ENCODE assay signal across 14 mouse cellular contexts in the genomic region with DNA sequence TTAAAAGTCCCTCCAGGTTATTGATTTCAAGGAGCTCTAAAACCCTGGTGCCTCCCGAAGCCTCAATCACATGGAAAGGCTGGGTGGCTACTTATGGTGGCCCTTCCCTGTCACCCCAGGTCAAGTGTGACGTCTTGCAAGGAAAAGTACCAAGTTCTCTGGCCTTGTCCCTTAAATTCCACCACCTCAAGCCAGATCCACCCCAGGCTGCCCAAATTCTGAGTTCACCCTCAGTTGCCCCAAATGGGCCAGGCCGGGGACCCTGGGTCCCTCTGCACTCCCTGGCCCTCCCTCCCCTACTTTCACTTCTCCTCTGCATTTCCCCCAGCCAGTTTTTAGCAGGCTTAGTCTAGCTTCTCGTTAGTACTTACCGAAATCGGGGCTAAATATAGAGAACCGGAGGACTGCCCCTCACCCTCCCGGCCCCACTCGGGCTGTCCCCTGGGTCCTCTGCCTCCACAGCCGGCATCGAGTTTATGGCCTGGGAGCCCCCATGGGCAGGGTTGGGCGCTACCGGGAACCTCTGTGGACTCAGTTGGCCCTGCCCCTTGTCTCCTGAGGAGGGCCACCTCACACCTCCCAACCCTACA. TPM values are rescaled to one million over a fixed set of nuclear protein-coding genes. Genes with fewer than 3 reads are reported as not detected.
DNase-seq lines count a peak whose midpoint lies in the region; ATAC-seq and TF ChIP-seq lines count a peak whose summit lies in the region.
"Had no signal": no experiment of that assay in that cellular context is flagged by ENCODE, and none has a peak within 500 bp of the region (broad histone marks: within the 10 kb centered on the region; RNA-seq: fewer than 3 reads in every experiment).

No protein-coding gene starts in this region.

- H3K9me3 ChIP-seq in kidney, embryonic 14.5 days (ENCODE audit: control insufficient read depth, low read length): no peaks in the 10 kb centered on the region
- H3K9me3 ChIP-seq: embryonic facial prominence, embryonic 13.5 days had no signal

- no peak for TF ChIP-seq POLR2A in kidney, adult 2 months (IDR thresholded peaks at IDR 0.05; ENCODE audit: low read depth, low read length)

- no peak overlapping the region for H3K4me3 ChIP-seq in kidney, adult 2 months (ENCODE audit: insufficient read depth, low read depth, low read length)
- H3K4me3 ChIP-seq in brown adipose tissue, adult 24 weeks (ENCODE audit: insufficient read depth, low read depth, low read length): 0 out of 2 replicates have a peak overlapping the region, but pooled peaks have one; percentile 12
- no peak overlapping the region for H3K4me3 ChIP-seq in kidney, embryonic 14.5 days (ENCODE audit: low read length)
- H3K4me3 ChIP-seq: embryonic facial prominence, embryonic 13.5 days had no signal

- no peaks in the 10 kb centered on the region for H3K27me3 ChIP-seq in kidney, adult 2 months (replicated peaks; ENCODE audit: control insufficient read depth, insufficient read depth, low read length)
- H3K27me3 ChIP-seq in kidney, embryonic 14.5 days (ENCODE audit: control insufficient read depth, insufficient read depth, low read length): peaks cover 24% of the 10 kb centered on the region

- H3K4me2 ChIP-seq in kidney, embryonic 14.5 days (replicated peaks; ENCODE audit: low read depth, low read length): no peak overlapping the region
- H3K4me2 ChIP-seq: embryonic facial prominence, embryonic 13.5 days had no signal

- no peaks in the 10 kb centered on the region for H3K4me1 ChIP-seq in kidney, adult 2 months (ENCODE audit: control insufficient read depth, insufficient read depth, low read length)
- H3K4me1 ChIP-seq in brown adipose tissue, adult 24 weeks (ENCODE audit: control insufficient read depth, insufficient read depth, insufficient read length, low read length): no peaks in the 10 kb centered on the region
- H3K4me1 ChIP-seq in kidney, embryonic 14.5 days (ENCODE audit: control insufficient read depth, insufficient read depth, low read length): 0 out of 2 replicates have a peak, but pooled peaks cover 3% of the 10 kb centered on the region

- DNase-seq in kidney, adult 2 months: peak; percentile 12
- no peak for DNase-seq in kidney, postnatal 36 days
- DNase-seq in lung, postnatal 36 days: peak; percentile 26
- peak; percentile 75 to 83 for DNase-seq in spleen, adult 18-20 months
- DNase-seq in adrenal gland, adult 18-20 months (ENCODE audit: low spot score in 2 of 2): no peak
- DNase-seq in ovary, postnatal 36 days (ENCODE audit: low spot score): no peak
- DNase-seq: cerebellum, postnatal 14 days; layer of hippocampus, postnatal 36 days; thymus, adult 2 months had no signal

- no peak for TF ChIP-seq CTCF in kidney, adult 2 months (conservative IDR thresholded peaks at IDR 0.05; ENCODE audit: insufficient read depth, insufficient read length, low read depth, low read length)

- H3K36me3 ChIP-seq in kidney, adult 2 months (ENCODE audit: control insufficient read depth, insufficient read depth, low read length): no peaks in the 10 kb centered on the region
- no peaks in the 10 kb centered on the region for H3K36me3 ChIP-seq in kidney, embryonic 14.5 days (ENCODE audit: control insufficient read depth, insufficient read depth, low read length)
- H3K36me3 ChIP-seq: embryonic facial prominence, embryonic 13.5 days had no signal

- no peak overlapping the region for H3K27ac ChIP-seq in kidney, adult 2 months (ENCODE audit: insufficient read depth, low read depth, low read length)
- H3K27ac ChIP-seq in brown adipose tissue, adult 24 weeks (replicated peaks; ENCODE audit: low read depth, low read length): peak overlapping the region; percentile 62
- no peak overlapping the region for H3K27ac ChIP-seq in kidney, embryonic 14.5 days (ENCODE audit: low read depth, low read length)
- H3K27ac ChIP-seq: embryonic facial prominence, embryonic 13.5 days; hindbrain, postnatal 0 days; kidney, postnatal 0 days had no signal

- ATAC-seq in kidney, embryonic 14.5 days (ENCODE audit: low FRiP score, low TSS enrichment): no peak
- ATAC-seq: hindbrain, postnatal 0 days had no signal

- H3K9ac ChIP-seq in kidney, embryonic 14.5 days (ENCODE audit: low read depth, low read length): no peak overlapping the region
- H3K9ac ChIP-seq: embryonic facial prominence, embryonic 13.5 days had no signal

- WGBS in kidney, adult 2 months: 47% methylated on average over 13 of the region's 13 CpGs
- 50% methylated on average over 13 of the region's 13 CpGs for WGBS in kidney, embryonic 14.5 days

RNA-seq across cellular contexts. Expression of gene Pou2f2, which starts 50.0 kb away (rescaled TPM):
- 1.1 and 2.6 TPM in 2 replicates for polyA plus RNA-seq in kidney, adult 2 months (2012; rRNA removed)
- 0.52 and 0.79 TPM in 2 replicates for polyA plus RNA-seq in brown adipose tissue, adult 24 weeks (2012; ENCODE audit: insufficient read depth, insufficient read length, missing spikeins)
- under 1 TPM; 0.56 to 0.61 TPM for total RNA-seq in adrenal gland, adult 18-20 months (2021)
- polyA plus RNA-seq in kidney, embryonic 14.5 days (2014; fragmentation: Nextera tagmentation; extraction: Ambion mirVana): 0.39 and 0.90 TPM in 2 replicates

RNA-seq across cellular contexts. Expression of gene Zfp574, which starts 57.1 kb away (rescaled TPM):
- polyA plus RNA-seq in kidney, adult 2 months (2012; rRNA removed): 20.6 and 27.0 TPM in 2 replicates
- polyA plus RNA-seq in brown adipose tissue, adult 24 weeks (2012; ENCODE audit: insufficient read depth, insufficient read length, missing spikeins): 5.9 and 7.6 TPM in 2 replicates
- 10 to 100 TPM; 18.6 to 19.6 TPM for total RNA-seq in adrenal gland, adult 18-20 months (2021)
- polyA plus RNA-seq in kidney, embryonic 14.5 days (2014; fragmentation: Nextera tagmentation; extraction: Ambion mirVana): 21.9 and 33.4 TPM in 2 replicates

RNA-seq across cellular contexts. Expression of gene Grik5, which starts 57.3 kb away (rescaled TPM):
- polyA plus RNA-seq in kidney, adult 2 months (2012; rRNA removed): 17.1 and 24.3 TPM in 2 replicates
- 2.8 and 3.5 TPM in 2 replicates for polyA plus RNA-seq in brown adipose tissue, adult 24 weeks (2012; ENCODE audit: insufficient read depth, insufficient read length, missing spikeins)
- total RNA-seq in adrenal gland, adult 18-20 months (2021): 10 to 100 TPM; 15.3 to 17.2 TPM
- 13.2 and 14.2 TPM in 2 replicates for polyA plus RNA-seq in kidney, embryonic 14.5 days (2014; fragmentation: Nextera tagmentation; extraction: Ambion mirVana)

Comparison
In these comparisons a context has a peak if more than half of its experiments do, and no peak if none do; other contexts are left out.
1. DNase-seq: peak in kidney, adult 2 months (single experiment), lung, postnatal 36 days (single experiment) and spleen, adult 18-20 months (2 of 2); none in kidney, postnatal 36 days (0 of 2), adrenal gland, adult 18-20 months (0 of 2) and ovary, postnatal 36 days (single experiment).